Mouse (Mus musculus) ES-Bruce4 (cell line): Measurements from ENCODE around the gene Sntb2.

Experiments
- CTCF ChIP-seq: IDR thresholded peaks from one replicate; pipeline ENCODE4 v1.8.1; 2011; ENCODE audit warnings: low read depth, low read length
- POLR2A ChIP-seq: IDR thresholded peaks from one replicate; pipeline ENCODE4 v1.8.1; 2011; ENCODE audit warnings: low read length; ENCODE audit not compliant: insufficient read depth

GRCm38 (mm10) chr8:106924057-106924456 lies 11.5 kb upstream of the Sntb2 start:
- TF ChIP-seq CTCF: no peak
- no peak for TF ChIP-seq POLR2A
